Mouse (Mus musculus) kidney, postnatal 10 days (tissue): ENCODE results near the gene Bpi.

Source experiments
- DNase-seq: peaks from one replicate; pipeline ENCODE4 v3.0.0; 2021; ENCODE audit warnings: mixed read lengths

The Bpi gene

GRCm38 (mm10) chr2:158243129-158243870 lies 14.6 kb upstream of the Bpi start:
- peak; percentile 45 for DNase-seq

GRCm38 (mm10) chr2:158245072-158245817 lies 12.6 kb upstream of the Bpi start:
- no peak for DNase-seq

- no peak for DNase-seq
These were observed 10.0 kb upstream of the Bpi start for GRCm38 (mm10) chr2:158247852-158248251.

GRCm38 (mm10) chr2:158248318-158248717 lies 9.6 kb upstream of the Bpi start:
- peak; percentile 67 for DNase-seq

GRCm38 (mm10) chr2:158250558-158250957 lies 7.3 kb upstream of the Bpi start:
- DNase-seq = no peak

GRCm38 (mm10) chr2:158253806-158254205 lies 4.1 kb upstream of the Bpi start:
- DNase-seq = no peak

GRCm38 (mm10) chr2:158256894-158257293 lies 1.0 kb upstream of the Bpi start:
- DNase-seq = peak; percentile 50

GRCm38 (mm10) chr2:158258781-158259180 lies 887 bp downstream of the Bpi start:
- DNase-seq = peak; percentile 84

GRCm38 (mm10) chr2:158259498-158259897 lies 1.6 kb downstream of the Bpi start:
- DNase-seq = no peak

- DNase-seq = no peak
These were observed 7.0 kb downstream of the Bpi start for GRCm38 (mm10) chr2:158264877-158265276.

- no peak for DNase-seq
These were observed 12.1 kb downstream of the Bpi start for GRCm38 (mm10) chr2:158270017-158270416.

- DNase-seq = peak; percentile 38
These were observed 15.8 kb downstream of the Bpi start for GRCm38 (mm10) chr2:158273646-158274045.

GRCm38 (mm10) chr2:158275349-158275748 lies 17.5 kb downstream of the Bpi start:
- DNase-seq = no peak

- DNase-seq = no peak
These were observed 17.9 kb downstream of the Bpi start for GRCm38 (mm10) chr2:158275811-158276210.

GRCm38 (mm10) chr2:158276451-158276850 lies 18.6 kb downstream of the Bpi start:
- DNase-seq = no peak

- no peak for DNase-seq
These were observed 19.0 kb downstream of the Bpi start for GRCm38 (mm10) chr2:158276878-158277277.

GRCm38 (mm10) chr2:158279656-158280055 lies 21.8 kb downstream of the Bpi start:
- no peak for DNase-seq

GRCm38 (mm10) chr2:158281497-158282205 lies 23.8 kb downstream of the Bpi start:
- DNase-seq = no peak

- DNase-seq = no peak
These were observed 25.2 kb downstream of the Bpi start for GRCm38 (mm10) chr2:158283136-158283535.

GRCm38 (mm10) chr2:158283771-158284170 lies 25.9 kb downstream of the Bpi start:
- no peak for DNase-seq

- peak; percentile 76 for DNase-seq
These were observed 26.7 kb downstream of the Bpi start for GRCm38 (mm10) chr2:158284571-158284970.

GRCm38 (mm10) chr2:158285655-158286054 lies 27.8 kb downstream of the Bpi start:
- no peak for DNase-seq

- no peak for DNase-seq
These were observed 37.8 kb downstream of the Bpi start for GRCm38 (mm10) chr2:158295700-158296099.

GRCm38 (mm10) chr2:158299203-158299602 lies 41.3 kb downstream of the Bpi start:
- DNase-seq = no peak
